Mouse (Mus musculus) ES-E14 (cell line): ENCODE measurements around the gene Aacs.

ENCODE experiments used
- HCFC1 ChIP-seq: IDR thresholded peaks from 2 replicates; pipeline ENCODE4 v1.6.1; 2012; ENCODE audit warnings: low read length, inconsistent platforms, borderline replicate concordance; ENCODE audit not compliant: insufficient read depth
- ZC3H11A ChIP-seq: IDR thresholded peaks from 2 replicates; pipeline ENCODE4 v1.6.1; 2012; ENCODE audit warnings: low read depth, mild to moderate bottlenecking, inconsistent platforms, low read length, borderline replicate concordance
- ZNF384 ChIP-seq: IDR thresholded peaks from 2 replicates; pipeline ENCODE4 v1.6.1; 2012; ENCODE audit warnings: low read depth, low read length, inconsistent platforms

GRCm38 (mm10) chr5:125532545-125533224 is 57.1 kb downstream of the Aacs start:
- TF ChIP-seq HCFC1 (no peak), ZC3H11A (no peak), ZNF384 (no peak)
